Mouse (Mus musculus) bone marrow macrophage, adult 2 months (primary cell): ENCODE measurements around the gene Hnrnpa2b1.

ENCODE experiments used
- CTCF ChIP-seq: IDR thresholded peaks from 2 replicates; pipeline ENCODE4 v1.5.1; 2012; ENCODE audit warnings: low read depth, mild to moderate bottlenecking, low read length, moderate library complexity
- POLR2A ChIP-seq: IDR thresholded peaks from 2 replicates; pipeline ENCODE4 v1.6.1; 2012; ENCODE audit warnings: mild to moderate bottlenecking, low read depth, low read length, borderline replicate concordance

DNA sequence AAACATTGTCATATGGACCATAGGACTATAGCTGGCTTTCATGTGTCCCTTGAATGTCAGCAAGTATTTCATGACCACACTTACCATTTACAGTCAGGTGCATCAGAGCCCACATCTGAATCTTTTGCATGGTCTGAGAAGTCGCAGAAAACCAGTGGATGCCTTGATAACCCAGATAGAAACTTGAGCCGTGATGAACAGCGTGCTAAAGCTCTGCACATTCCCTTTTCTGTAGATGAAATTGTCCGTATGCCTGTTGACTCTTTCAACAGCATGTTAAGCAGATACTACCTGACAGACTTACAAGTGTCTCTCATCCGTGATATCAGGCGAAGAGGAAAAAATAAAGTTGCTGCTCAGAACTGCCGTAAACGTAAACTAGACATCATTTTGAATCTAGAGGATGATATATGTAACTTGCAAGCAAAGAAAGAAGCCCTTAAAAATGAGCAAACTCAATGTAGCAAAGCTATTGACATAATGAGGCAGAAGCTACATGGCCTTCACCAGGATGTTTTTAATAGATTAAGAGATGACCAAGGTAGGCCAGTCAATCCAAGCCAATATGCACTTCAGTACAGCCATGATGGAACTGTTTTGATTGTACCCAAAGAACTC is 11.8 kb downstream of the Hnrnpa2b1 start:
- TF ChIP-seq CTCF (no peak), POLR2A (no peak)
